In genomic region chr4:116788956-116789355, GRCm38 (mm10) we compare ENCODE assay signal across 9 mouse cellular contexts. TPM values are rescaled to one million over a fixed set of nuclear protein-coding genes. Genes with fewer than 3 reads are reported as not detected.
A peak's percentile ranks its signal among the peaks of the same experiment; 100 is the strongest.
DNase-seq lines count a peak whose midpoint lies in the region; ATAC-seq and TF ChIP-seq lines count a peak whose summit lies in the region.
"Had no signal": no experiment of that assay in that cellular context is flagged by ENCODE, and none has a peak within 500 bp of the region (broad histone marks: within the 10 kb centered on the region; RNA-seq: fewer than 3 reads in every experiment).

No protein-coding gene starts in this region.

- peak; percentile 37; the same call in 1 of the 2 replicates for ATAC-seq in limb, embryonic 12.5 days (ENCODE audit: insufficient number of reproducible peaks, insufficient read depth, low FRiP score, low TSS enrichment, low read depth)
- ATAC-seq in midbrain, embryonic 16.5 days = peak; percentile 73

- peak overlapping the region; percentile 65 for H3K27ac ChIP-seq in gastrocnemius, adult 2 months
- no peak overlapping the region for H3K27ac ChIP-seq in limb, embryonic 12.5 days
- H3K27ac ChIP-seq in midbrain, embryonic 16.5 days (ENCODE audit: low read length) = no peak overlapping the region
- H3K27ac ChIP-seq in spleen, adult 2 months (ENCODE audit: insufficient read depth, low read length) = no peak overlapping the region

- no peaks in the 10 kb centered on the region for H3K4me1 ChIP-seq in limb, embryonic 12.5 days (replicated peaks)
- H3K4me1 ChIP-seq in midbrain, embryonic 16.5 days (ENCODE audit: control insufficient read depth, insufficient read depth, low read length) = 0 out of 2 replicates have a peak, but pooled peaks cover 2% of the 10 kb centered on the region
- no peaks in the 10 kb centered on the region for H3K4me1 ChIP-seq in spleen, adult 2 months (ENCODE audit: control insufficient read depth, insufficient read depth, insufficient read length)

- intact Hi-C loops in gastrocnemius, adult 2 months (cut with DNase I) = loop anchor here (1.0 to 5.0 kb wide), 2 partner anchors 70 to 147 kb away; no protein-coding TSS in a partner anchor

- H3K27me3 ChIP-seq in limb, embryonic 12.5 days = no peaks in the 10 kb centered on the region
- no peaks in the 10 kb centered on the region for H3K27me3 ChIP-seq in midbrain, embryonic 16.5 days (ENCODE audit: control insufficient read depth, insufficient read depth, low read depth, low read length)
- no peaks in the 10 kb centered on the region for H3K27me3 ChIP-seq in spleen, adult 2 months (ENCODE audit: control insufficient read depth, insufficient read depth, low read length)

- no peak overlapping the region for H3K4me2 ChIP-seq in limb, embryonic 12.5 days
- H3K4me2 ChIP-seq in midbrain, embryonic 16.5 days (ENCODE audit: low read length) = no peak overlapping the region

- DNase-seq in 3134 (ENCODE audit: extremely low read depth, insufficient read length, low spot score) (peak; percentile 29), ZHBTc4 (ENCODE audit: low read depth, low spot score) (peak; percentile 89)
- DNase-seq in cerebellum, postnatal 36 days = peak; percentile 76 to 90
- DNase-seq in gastrocnemius, adult 2 months = peak; percentile 75
- DNase-seq in kidney, adult 9 months = peak; percentile 91
- DNase-seq in spleen, adult 2 months (ENCODE audit: low read depth in 1 of 2, low spot score in 2 of 2) = peak; percentile 62 to 73

- H3K4me3 ChIP-seq in gastrocnemius, adult 2 months = peak overlapping the region; percentile 58
- no peak overlapping the region for H3K4me3 ChIP-seq in limb, embryonic 12.5 days (replicated peaks)
- no peak overlapping the region for H3K4me3 ChIP-seq in midbrain, embryonic 16.5 days (ENCODE audit: low read depth, low read length)
- H3K4me3 ChIP-seq in spleen, adult 2 months (ENCODE audit: extremely low read depth, insufficient read depth, insufficient read length) = no peak overlapping the region
- H3K4me3 ChIP-seq: erythroblast, embryonic 14.5 days had no signal

- H3K9me3 ChIP-seq in limb, embryonic 12.5 days = no peaks in the 10 kb centered on the region
- H3K9me3 ChIP-seq in midbrain, embryonic 16.5 days (replicated peaks; ENCODE audit: control insufficient read depth, low read length, poor library complexity, severe bottlenecking) = no peaks in the 10 kb centered on the region

- no peak overlapping the region for H3K9ac ChIP-seq in limb, embryonic 12.5 days (replicated peaks)
- H3K9ac ChIP-seq in midbrain, embryonic 16.5 days (ENCODE audit: low read depth, low read length) = 0 out of 2 replicates have a peak overlapping the region, but pooled peaks have one; percentile 38

- peak; percentile 87 for TF ChIP-seq CTCF in gastrocnemius, adult 2 months (IDR thresholded peaks at IDR 0.05)
- TF ChIP-seq CTCF in spleen, adult 2 months (IDR thresholded peaks at IDR 0.05; ENCODE audit: extremely low read depth, insufficient read depth, insufficient read length, insufficient replicate concordance) = peak; percentile 38; the same call in 1 of the 2 replicates

- no peak for TF ChIP-seq POLR2A in spleen, adult 2 months (IDR thresholded peaks at IDR 0.05; ENCODE audit: low read depth, low read length)

- 0 out of 2 replicates have a peak, but pooled peaks cover 9% of the 10 kb centered on the region for H3K36me3 ChIP-seq in limb, embryonic 12.5 days
- no peaks in the 10 kb centered on the region for H3K36me3 ChIP-seq in midbrain, embryonic 16.5 days (ENCODE audit: control insufficient read depth, insufficient read depth, low read length)
- peaks cover 3% of the 10 kb centered on the region; the same call in 1 of the 2 replicates for H3K36me3 ChIP-seq in spleen, adult 2 months (ENCODE audit: control insufficient read depth, insufficient read depth, low read length)

- WGBS in limb, embryonic 12.5 days = 5% methylated on average over 3 of the region's 3 CpGs
- WGBS in midbrain, embryonic 16.5 days = 10% methylated on average over 3 of the region's 3 CpGs
- WGBS in spleen, adult 2 months = 17% methylated on average over 3 of the region's 3 CpGs

RNA-seq across cellular contexts. Expression of gene Toe1, which starts 18.5 kb away (rescaled TPM):
- 1 to 10 TPM; 4.1 to 5.4 TPM for total RNA-seq in gastrocnemius, adult 2 months (2021)
- polyA plus RNA-seq in limb, embryonic 12.5 days (2016; fragmentation: Nextera tagmentation; extraction: Ambion mirVana) = 39.1 and 40.8 TPM in 2 replicates
- 32.5 and 34.5 TPM in 2 replicates for polyA plus RNA-seq in midbrain, embryonic 16.5 days (2015; fragmentation: Nextera tagmentation; extraction: Ambion mirVana)
- polyA plus RNA-seq in spleen, adult 2 months (2012; rRNA removed) = 18.7 and 23.3 TPM in 2 replicates

RNA-seq across cellular contexts. Expression of gene Mutyh, which starts 18.6 kb away (rescaled TPM):
- 1 to 10 TPM in 1 of 2 experiments, under 1 TPM in 1; 0.87 to 1.8 TPM for total RNA-seq in gastrocnemius, adult 2 months (2021)
- 22.1 and 23.5 TPM in 2 replicates for polyA plus RNA-seq in limb, embryonic 12.5 days (2016; fragmentation: Nextera tagmentation; extraction: Ambion mirVana)
- polyA plus RNA-seq in midbrain, embryonic 16.5 days (2015; fragmentation: Nextera tagmentation; extraction: Ambion mirVana) = 7.2 and 7.6 TPM in 2 replicates
- polyA plus RNA-seq in spleen, adult 2 months (2012; rRNA removed) = 10.7 and 13.3 TPM in 2 replicates
- polyA plus RNA-seq: erythroblast, embryonic 14.5 days had no signal

RNA-seq across cellular contexts. Expression of gene Hpdl, which starts 32.6 kb away (rescaled TPM):
- total RNA-seq in gastrocnemius, adult 2 months (2021) = 1 to 10 TPM; 1.5 to 1.9 TPM
- 1.5 and 2.0 TPM in 2 replicates for polyA plus RNA-seq in limb, embryonic 12.5 days (2016; fragmentation: Nextera tagmentation; extraction: Ambion mirVana)
- polyA plus RNA-seq in midbrain, embryonic 16.5 days (2015; fragmentation: Nextera tagmentation; extraction: Ambion mirVana) = 0.59 and 0.82 TPM in 2 replicates
- polyA plus RNA-seq in spleen, adult 2 months (2012; rRNA removed) = 0.22 and 0.27 TPM in 2 replicates
- polyA plus RNA-seq: erythroblast, embryonic 14.5 days had no signal

Comparison
In these comparisons a context has a peak if more than half of its experiments do, and no peak if none do; other contexts are left out.
1. DNase-seq: peak in every context shown above with its lines; median percentile 91 in kidney, adult 9 months; 89 in ZHBTc4; 83 in cerebellum, postnatal 36 days; 75 in gastrocnemius, adult 2 months; 68 in spleen, adult 2 months; 29 in 3134.